Mouse (Mus musculus): ENCODE results near the gene Fmnl3. TPM values are rescaled to one million over a fixed set of nuclear protein-coding genes. Genes with fewer than 3 reads are reported as not detected.

The Fmnl3 gene
- total and polyA plus RNA-seq, 3 experiments = 0.08 to 4.8 (median 0.11) TPM

GRCm38 (mm10) chr15:99341102-99341501, 29.2 kb downstream of the Fmnl3 start:
- Histone ChIP-seq H3K9me3 (replicated peaks) (no peaks in the 10 kb centered on the region), H3K27me3 (ENCODE audit: insufficient read depth, low read length) (peaks cover 52% of the 10 kb centered on the region), H3K4me3 (ENCODE audit: low read depth, low read length) (no peak overlapping the region), H3K4me1 (ENCODE audit: insufficient read depth, low read depth, low read length) (peaks cover 8% of the 10 kb centered on the region), H3K36me3 (replicated peaks) (no peaks in the 10 kb centered on the region)
- TF ChIP-seq POLR2AphosphoS5 (IDR thresholded peaks at IDR 0.05; ENCODE audit: insufficient replicate concordance, low read depth, low read length) = no peak
- TF ChIP-seq GATA1 (IDR thresholded peaks at IDR 0.05; ENCODE audit: borderline replicate concordance, low read length) = no peak
- no peak for TF ChIP-seq TAL1 (conservative IDR thresholded peaks at IDR 0.05; ENCODE audit: low read depth, low read length)
- no peak for TF ChIP-seq GATA2 (IDR thresholded peaks at IDR 0.05; ENCODE audit: borderline replicate concordance, low read depth, low read length)
- TF ChIP-seq CTCF (IDR thresholded peaks at IDR 0.05; ENCODE audit: low read depth, low read length) = no peak
- peak; percentile 52; the same call in 1 of the 2 replicates for ATAC-seq (ENCODE audit: extremely low read depth, insufficient number of reproducible peaks, low FRiP score, poor library complexity, severe bottlenecking)
- no peak for DNase-seq (ENCODE audit: low spot score)

GRCm38 (mm10) chr15:99339669-99340068, 30.6 kb downstream of the Fmnl3 start:
- TF ChIP-seq GATA2 (IDR thresholded peaks at IDR 0.05; ENCODE audit: borderline replicate concordance, low read depth, low read length) (no peak), POLR2AphosphoS5 (IDR thresholded peaks at IDR 0.05; ENCODE audit: insufficient replicate concordance, low read depth, low read length) (no peak), TAL1 (conservative IDR thresholded peaks at IDR 0.05; ENCODE audit: low read depth, low read length) (no peak), CTCF (IDR thresholded peaks at IDR 0.05; ENCODE audit: low read depth, low read length) (no peak), GATA1 (IDR thresholded peaks at IDR 0.05; ENCODE audit: borderline replicate concordance, low read length) (no peak)
- DNase-seq (ENCODE audit: low spot score) (no peak), ATAC-seq (ENCODE audit: extremely low read depth, insufficient number of reproducible peaks, low FRiP score, poor library complexity, severe bottlenecking) (no peak)
- H3K4me3 ChIP-seq (ENCODE audit: low read depth, low read length) = no peak overlapping the region
- no peaks in the 10 kb centered on the region for H3K36me3 ChIP-seq (replicated peaks)
- peaks cover 53% of the 10 kb centered on the region for H3K27me3 ChIP-seq (ENCODE audit: insufficient read depth, low read length)
- peaks cover 8% of the 10 kb centered on the region for H3K4me1 ChIP-seq (ENCODE audit: insufficient read depth, low read depth, low read length)
- H3K9me3 ChIP-seq (replicated peaks) = no peaks in the 10 kb centered on the region

GRCm38 (mm10) chr15:99338916-99339315, 31.4 kb downstream of the Fmnl3 start:
- TF ChIP-seq GATA1 (IDR thresholded peaks at IDR 0.05; ENCODE audit: borderline replicate concordance, low read length) = no peak
- no peak for DNase-seq (ENCODE audit: low spot score)
- Histone ChIP-seq H3K27me3 (ENCODE audit: insufficient read depth, low read length) (peaks cover 51% of the 10 kb centered on the region), H3K4me3 (ENCODE audit: low read depth, low read length) (no peak overlapping the region), H3K4me1 (ENCODE audit: insufficient read depth, low read depth, low read length) (peaks cover 11% of the 10 kb centered on the region), H3K9me3 (replicated peaks) (no peaks in the 10 kb centered on the region), H3K36me3 (replicated peaks) (no peaks in the 10 kb centered on the region)
- no peak for ATAC-seq (ENCODE audit: extremely low read depth, insufficient number of reproducible peaks, low FRiP score, poor library complexity, severe bottlenecking)

- no peaks in the 10 kb centered on the region for H3K36me3 ChIP-seq (replicated peaks)
- no peak for DNase-seq (ENCODE audit: low spot score)
- no peak for ATAC-seq (ENCODE audit: extremely low read depth, insufficient number of reproducible peaks, low FRiP score, poor library complexity, severe bottlenecking)
- peaks cover 24% of the 10 kb centered on the region for H3K27me3 ChIP-seq (ENCODE audit: insufficient read depth, low read length)
- no peak overlapping the region for H3K4me3 ChIP-seq (ENCODE audit: low read depth, low read length)
- H3K4me1 ChIP-seq (ENCODE audit: insufficient read depth, low read depth, low read length) = peaks cover 24% of the 10 kb centered on the region
- H3K9me3 ChIP-seq (replicated peaks) = no peaks in the 10 kb centered on the region
- no peak for TF ChIP-seq POLR2AphosphoS5 (IDR thresholded peaks at IDR 0.05; ENCODE audit: insufficient replicate concordance, low read depth, low read length)
- no peak for TF ChIP-seq CTCF (IDR thresholded peaks at IDR 0.05; ENCODE audit: low read depth, low read length)
- no peak for TF ChIP-seq GATA2 (IDR thresholded peaks at IDR 0.05; ENCODE audit: borderline replicate concordance, low read depth, low read length)
- TF ChIP-seq TAL1 (conservative IDR thresholded peaks at IDR 0.05; ENCODE audit: low read depth, low read length) = no peak
- TF ChIP-seq GATA1 (IDR thresholded peaks at IDR 0.05; ENCODE audit: borderline replicate concordance, low read length) = no peak
Observed at GRCm38 (mm10) chr15:99335801-99336320, 34.4 kb downstream of the Fmnl3 start.

- TF ChIP-seq GATA1 (IDR thresholded peaks at IDR 0.05; ENCODE audit: borderline replicate concordance, low read length) = no peak
- no peak for TF ChIP-seq GATA2 (IDR thresholded peaks at IDR 0.05; ENCODE audit: borderline replicate concordance, low read depth, low read length)
- no peak for TF ChIP-seq POLR2AphosphoS5 (IDR thresholded peaks at IDR 0.05; ENCODE audit: insufficient replicate concordance, low read depth, low read length)
- no peak for TF ChIP-seq TAL1 (conservative IDR thresholded peaks at IDR 0.05; ENCODE audit: low read depth, low read length)
- Histone ChIP-seq H3K4me3 (ENCODE audit: low read depth, low read length) (no peak overlapping the region), H3K4me1 (ENCODE audit: insufficient read depth, low read depth, low read length) (peaks cover 31% of the 10 kb centered on the region), H3K36me3 (replicated peaks) (no peaks in the 10 kb centered on the region), H3K27me3 (ENCODE audit: insufficient read depth, low read length) (peaks cover 25% of the 10 kb centered on the region), H3K9me3 (replicated peaks) (no peaks in the 10 kb centered on the region)
- ATAC-seq (ENCODE audit: extremely low read depth, insufficient number of reproducible peaks, low FRiP score, poor library complexity, severe bottlenecking) (no peak), DNase-seq (ENCODE audit: low spot score) (no peak)
Observed at GRCm38 (mm10) chr15:99334500-99334899, 35.8 kb downstream of the Fmnl3 start.

- H3K9me3 ChIP-seq (replicated peaks) = no peaks in the 10 kb centered on the region
- no peak overlapping the region for H3K4me3 ChIP-seq (ENCODE audit: low read depth, low read length)
- no peak for DNase-seq (ENCODE audit: low spot score)
- H3K27me3 ChIP-seq (ENCODE audit: insufficient read depth, low read length) = peaks cover 29% of the 10 kb centered on the region
- peaks cover 29% of the 10 kb centered on the region for H3K4me1 ChIP-seq (ENCODE audit: insufficient read depth, low read depth, low read length)
- no peak for TF ChIP-seq GATA2 (IDR thresholded peaks at IDR 0.05; ENCODE audit: borderline replicate concordance, low read depth, low read length)
- no peak for TF ChIP-seq CTCF (IDR thresholded peaks at IDR 0.05; ENCODE audit: low read depth, low read length)
- TF ChIP-seq GATA1 (IDR thresholded peaks at IDR 0.05; ENCODE audit: borderline replicate concordance, low read length) = no peak
- TF ChIP-seq TAL1 (conservative IDR thresholded peaks at IDR 0.05; ENCODE audit: low read depth, low read length) = no peak
- no peak for TF ChIP-seq POLR2AphosphoS5 (IDR thresholded peaks at IDR 0.05; ENCODE audit: insufficient replicate concordance, low read depth, low read length)
- no peak for ATAC-seq (ENCODE audit: extremely low read depth, insufficient number of reproducible peaks, low FRiP score, poor library complexity, severe bottlenecking)
- no peaks in the 10 kb centered on the region for H3K36me3 ChIP-seq (replicated peaks)
Observed at GRCm38 (mm10) chr15:99333676-99334065, 36.6 kb downstream of the Fmnl3 start.
